Mouse (Mus musculus): ENCODE measurements around the gene H2al1a. TPM values are rescaled to one million over a fixed set of nuclear protein-coding genes. Genes with fewer than 3 reads are reported as not detected.

Gene H2al1a
- polyA plus RNA-seq, 1 experiment from 2014 or later: not detected

DNA sequence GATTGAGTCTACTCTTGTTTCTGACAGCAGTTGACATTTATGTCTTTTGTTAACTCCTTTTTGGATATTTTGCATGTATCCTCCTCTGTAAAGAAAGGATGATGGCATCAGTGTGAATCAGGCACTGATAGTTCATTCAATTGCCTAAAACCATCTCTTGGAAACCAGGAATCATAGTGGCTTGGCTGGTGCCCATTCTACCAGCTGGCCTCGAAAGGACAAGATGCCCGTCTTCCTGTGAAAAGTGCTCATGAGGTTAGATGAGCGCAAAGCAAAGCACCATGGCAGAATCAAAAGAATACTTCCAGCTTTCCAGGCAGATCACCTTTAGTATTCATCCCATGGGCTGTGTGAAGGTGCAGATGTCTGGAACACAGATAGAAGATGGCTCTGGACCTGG lies 47.7 kb downstream of the H2al1a start:
- 87% methylated on average over 3 of the region's 3 CpGs for WGBS
- Histone ChIP-seq H3K9ac (no peak overlapping the region), H3K4me1 (no peaks in the 10 kb centered on the region), H3K9me3 (no peaks in the 10 kb centered on the region), H3K27ac (no peak overlapping the region), H3K4me3 (no peak overlapping the region), H3K4me2 (no peak overlapping the region), H3K36me3 (no peaks in the 10 kb centered on the region), H3K27me3 (no peaks in the 10 kb centered on the region)
- no peak for ATAC-seq (ENCODE audit: borderline replicate concordance, extremely low read depth, low FRiP score, low TSS enrichment)

Other genes starting within 250 kb of the H2al1a start
- not detected in 2 replicates for gene H2al1b, start 3.2 kb downstream of the H2al1a start, polyA plus RNA-seq (2015; fragmentation: Nextera tagmentation; extraction: Ambion mirVana)
- gene H2al1c, start 6.4 kb downstream of the H2al1a start, polyA plus RNA-seq (2015; fragmentation: Nextera tagmentation; extraction: Ambion mirVana): not detected in 2 replicates
- not detected in 2 replicates for gene H2al1d, start 9.6 kb downstream of the H2al1a start, polyA plus RNA-seq (2015; fragmentation: Nextera tagmentation; extraction: Ambion mirVana)
- not detected in 2 replicates for gene H2al1e, start 12.7 kb downstream of the H2al1a start, polyA plus RNA-seq (2015; fragmentation: Nextera tagmentation; extraction: Ambion mirVana)
- gene H2al1f, start 15.9 kb downstream of the H2al1a start, polyA plus RNA-seq (2015; fragmentation: Nextera tagmentation; extraction: Ambion mirVana): not detected in 2 replicates
- gene H2al1g, start 19.0 kb downstream of the H2al1a start, polyA plus RNA-seq (2015; fragmentation: Nextera tagmentation; extraction: Ambion mirVana): not detected in 2 replicates
- not detected in 2 replicates for gene H2al1h, start 22.2 kb downstream of the H2al1a start, polyA plus RNA-seq (2015; fragmentation: Nextera tagmentation; extraction: Ambion mirVana)
- gene H2al1i, start 25.4 kb downstream of the H2al1a start, polyA plus RNA-seq (2015; fragmentation: Nextera tagmentation; extraction: Ambion mirVana): not detected in 2 replicates
- gene H2al1j, start 28.6 kb downstream of the H2al1a start, polyA plus RNA-seq (2015; fragmentation: Nextera tagmentation; extraction: Ambion mirVana): not detected in 2 replicates